Mouse (Mus musculus) ES-E14 (cell line): ENCODE results near the gene Tle4. TPM values are rescaled to one million over a fixed set of nuclear protein-coding genes. Genes with fewer than 3 reads are reported as not detected.

Experiments
- DNase-seq: peaks from one replicate; pipeline ENCODE4 v3.0.0-alpha.2; 2013; ENCODE audit warnings: low read depth, low spot score
- H3K27ac ChIP-seq: 2 replicates; pipeline ENCODE4 v1.5.1; 2012; ENCODE audit warnings: low read depth, mild to moderate bottlenecking, low read length, moderate library complexity, mixed read lengths; ENCODE audit not compliant: poor library complexity, insufficient read depth, severe bottlenecking
- H3K36me3 ChIP-seq: 2 replicates; pipeline ENCODE4 v1.6.1; 2012; ENCODE audit warnings: mild to moderate bottlenecking, low read length, moderate library complexity, mixed read lengths; ENCODE audit not compliant: control insufficient read depth, poor library complexity, insufficient read depth, severe bottlenecking
- H3K4me1 ChIP-seq, 2 experiments: fragments of 150-350 bp in 1 of 2; sonication (generic) in 1 of 2; 2 replicates each; pipeline ENCODE4 v1.6.1; 2012; ENCODE audit warnings: low read length in 2 of 2, mild to moderate bottlenecking in 1 of 2, mixed read lengths in 1 of 2; ENCODE audit not compliant: control insufficient read depth in 2 of 2, insufficient read depth in 2 of 2, poor library complexity in 1 of 2
- H3K4me3 ChIP-seq, 2 experiments: fragments of 150-350 bp in 1 of 2; sonication (generic) in 1 of 2; 2 replicates each; pipeline ENCODE4 v1.5.1; 2012; ENCODE audit warnings: low read length in 2 of 2, low read depth in 1 of 2, mild to moderate bottlenecking in 1 of 2, mixed read lengths in 1 of 2; ENCODE audit not compliant: insufficient read depth in 1 of 2, poor library complexity in 1 of 2, severe bottlenecking in 1 of 2
- H3K9ac ChIP-seq: 2 replicates; pipeline ENCODE4 v1.6.1; 2012; ENCODE audit warnings: low read depth, mild to moderate bottlenecking, low read length, mixed read lengths; ENCODE audit not compliant: poor library complexity, insufficient read depth, severe bottlenecking
- H3K9me3 ChIP-seq: fragments of 150-350 bp; sonication (generic); 2 replicates; pipeline ENCODE4 v1.6.1; 2012; ENCODE audit warnings: low read depth, mild to moderate bottlenecking, low read length; ENCODE audit not compliant: control insufficient read depth, insufficient read depth
- CHD2 ChIP-seq: IDR thresholded peaks from 2 replicates; pipeline ENCODE4 v1.6.1; 2014; ENCODE audit warnings: mild to moderate bottlenecking, low read depth, low read length, inconsistent platforms
- HCFC1 ChIP-seq: IDR thresholded peaks from 2 replicates; pipeline ENCODE4 v1.6.1; 2012; ENCODE audit warnings: low read length, inconsistent platforms, borderline replicate concordance; ENCODE audit not compliant: insufficient read depth
- MAFK ChIP-seq: IDR thresholded peaks from 2 replicates; pipeline ENCODE4 v1.6.1; 2014; ENCODE audit warnings: mild to moderate bottlenecking, low read depth, low read length, inconsistent platforms; ENCODE audit not compliant: insufficient read depth
- ZC3H11A ChIP-seq: IDR thresholded peaks from 2 replicates; pipeline ENCODE4 v1.6.1; 2012; ENCODE audit warnings: low read depth, mild to moderate bottlenecking, inconsistent platforms, low read length, borderline replicate concordance
- ZNF384 ChIP-seq: IDR thresholded peaks from 2 replicates; pipeline ENCODE4 v1.6.1; 2012; ENCODE audit warnings: low read depth, low read length, inconsistent platforms
- in situ Hi-C, 2 experiments: fragments of 600-800 bp; cut with MboI; formaldehyde crosslinking; loops; one replicate each; pipeline ENCODE4 v1.15.1; 2025; ENCODE audit warnings: low sequenced_read_pairs in 2 of 2, inconsistent platforms in 1 of 2; ENCODE audit not compliant: unreplicated experiment in 2 of 2
- total RNA-seq: library from RNA; depleted of rRNA; stranded (reverse); fragments of 300-350 nt; gene quantifications from 2 replicates; pipeline ENCODE4 v1.2.3, GENCODE M21; 2012

The Tle4 gene
- total RNA-seq, 1 experiment: 45.7 TPM

GRCm38 (mm10) chr19:14468733-14469132 lies 129.1 kb downstream of the Tle4 start:
- in situ Hi-C loops: no loop called here

GRCm38 (mm10) chr19:14466020-14466419 lies 131.8 kb downstream of the Tle4 start:
- Histone ChIP-seq H3K36me3 (peaks cover 16% of the 10 kb centered on the region), H3K9me3 (no peaks in the 10 kb centered on the region)

More at GRCm38 (mm10) chr19:14468733-14469132, 129.1 kb downstream of the Tle4 start:
- no peak for TF ChIP-seq ZC3H11A
- no peak for TF ChIP-seq CHD2
- TF ChIP-seq HCFC1: no peak
- no peak for TF ChIP-seq MAFK
- TF ChIP-seq ZNF384: no peak
- H3K27ac ChIP-seq: no peak overlapping the region
- H3K9ac ChIP-seq: no peak overlapping the region
- H3K4me3 ChIP-seq: no peak overlapping the region
- H3K9me3 ChIP-seq: no peaks in the 10 kb centered on the region
- H3K36me3 ChIP-seq: peaks cover 10% of the 10 kb centered on the region
- no peak for DNase-seq
- no peaks in the 10 kb centered on the region for H3K4me1 ChIP-seq

GRCm38 (mm10) chr19:14463281-14464079 lies 134.4 kb downstream of the Tle4 start:
- H3K27ac ChIP-seq: no peak overlapping the region
- in situ Hi-C loops: no loop called here
- H3K9ac ChIP-seq: no peak overlapping the region
- no peak for TF ChIP-seq ZC3H11A
- no peak for TF ChIP-seq CHD2
- no peak for TF ChIP-seq HCFC1
- TF ChIP-seq ZNF384: no peak
- no peak for TF ChIP-seq MAFK
- no peak for DNase-seq
- no peak overlapping the region for H3K4me3 ChIP-seq
- peaks cover 23% of the 10 kb centered on the region for H3K36me3 ChIP-seq
- H3K9me3 ChIP-seq: no peaks in the 10 kb centered on the region
- H3K4me1 ChIP-seq: no peaks in the 10 kb centered on the region

More at GRCm38 (mm10) chr19:14466020-14466419, 131.8 kb downstream of the Tle4 start:
- no peak for TF ChIP-seq CHD2
- TF ChIP-seq MAFK: no peak
- TF ChIP-seq ZNF384: no peak
- TF ChIP-seq HCFC1: no peak
- TF ChIP-seq ZC3H11A: no peak
- Histone ChIP-seq H3K27ac (no peak overlapping the region), H3K4me1 (no peaks in the 10 kb centered on the region), H3K9ac (no peak overlapping the region), H3K4me3 (no peak overlapping the region)
- DNase-seq: no peak
- in situ Hi-C loops: no loop called here

GRCm38 (mm10) chr19:14453486-14453885 lies 144.4 kb downstream of the Tle4 start:
- H3K4me3 ChIP-seq: no peak overlapping the region
- H3K9ac ChIP-seq: no peak overlapping the region
- DNase-seq: no peak
- TF ChIP-seq HCFC1 (no peak), CHD2 (no peak), ZC3H11A (no peak), ZNF384 (no peak), MAFK (no peak)
- no peaks in the 10 kb centered on the region for H3K4me1 ChIP-seq
- peaks cover 46% of the 10 kb centered on the region for H3K36me3 ChIP-seq
- H3K9me3 ChIP-seq: no peaks in the 10 kb centered on the region
- in situ Hi-C loops: no loop called here
- no peak overlapping the region for H3K27ac ChIP-seq

- H3K36me3 ChIP-seq: peaks cover 36% of the 10 kb centered on the region
- DNase-seq: no peak
Measured at GRCm38 (mm10) chr19:14451329-14451728, 146.5 kb downstream of the Tle4 start.

More at GRCm38 (mm10) chr19:14451329-14451728, 146.5 kb downstream of the Tle4 start:
- H3K27ac ChIP-seq: no peak overlapping the region
- no peaks in the 10 kb centered on the region for H3K4me1 ChIP-seq
- in situ Hi-C loops: no loop called here
- H3K9ac ChIP-seq: no peak overlapping the region
- H3K9me3 ChIP-seq: no peaks in the 10 kb centered on the region
- H3K4me3 ChIP-seq: no peak overlapping the region
- no peak for TF ChIP-seq MAFK
- no peak for TF ChIP-seq ZC3H11A
- TF ChIP-seq HCFC1: no peak
- no peak for TF ChIP-seq ZNF384
- TF ChIP-seq CHD2: no peak
